Mouse (Mus musculus) hindbrain, embryonic 14.5 days (tissue): ENCODE data around the gene Olfr976. TPM values are rescaled to one million over a fixed set of nuclear protein-coding genes. Genes with fewer than 3 reads are reported as not detected.
A peak's percentile ranks its signal among the peaks of the same experiment; 100 is the strongest.
"Not testable (repeated sequence)": the region's sequence is repeated elsewhere in the genome, so short reads cannot be mapped to it uniquely, and the experiment has no call there.

ENCODE experiments used
- ATAC-seq: fragments of 200-750 bp; cut with Nextera tagmentation; 2 replicates; pipeline ENCODE4 v1.8.0; 2017; ENCODE audit warnings: moderate number of reproducible peaks, mild to moderate bottlenecking, moderate TSS enrichment, moderate library complexity; ENCODE audit not compliant: low FRiP score
- DNase-seq: peaks from one replicate; pipeline ENCODE4 v3.0.0-alpha.2; 2015; ENCODE audit warnings: low spot score
- H3K27ac ChIP-seq: fragments of 300-500 bp; sonication (generic); 2 replicates; pipeline ENCODE4 v1.5.1; 2014; ENCODE audit warnings: mild to moderate bottlenecking, moderate library complexity
- H3K27me3 ChIP-seq: fragments of 300-500 bp; sonication (generic); 2 replicates; pipeline ENCODE4 v1.6.1; 2014; ENCODE audit warnings: mild to moderate bottlenecking, low read length, mixed read lengths; ENCODE audit not compliant: control insufficient read depth, insufficient read depth
- H3K36me3 ChIP-seq: fragments of 300-500 bp; sonication (generic); replicated peaks from 2 replicates; pipeline ENCODE4 v1.6.1; 2014; ENCODE audit not compliant: control insufficient read depth, insufficient read depth
- H3K4me1 ChIP-seq: fragments of 300-500 bp; sonication (generic); replicated peaks from 2 replicates; pipeline ENCODE4 v1.6.1; 2014; ENCODE audit warnings: antibody characterized with exemption, low read length, mixed read lengths; ENCODE audit not compliant: control insufficient read depth, insufficient read depth
- H3K4me2 ChIP-seq: fragments of 300-500 bp; sonication (generic); replicated peaks from 2 replicates; pipeline ENCODE4 v1.6.1; 2014; ENCODE audit warnings: mild to moderate bottlenecking, moderate library complexity
- H3K4me3 ChIP-seq: fragments of 300-500 bp; sonication (generic); replicated peaks from 2 replicates; pipeline ENCODE4 v1.5.1; 2014; ENCODE audit warnings: mild to moderate bottlenecking, low read length
- H3K9ac ChIP-seq: fragments of 300-500 bp; sonication (generic); 2 replicates; pipeline ENCODE4 v1.6.1; 2014
- H3K9me3 ChIP-seq: fragments of 300-500 bp; sonication (generic); 2 replicates; pipeline ENCODE4 v1.6.1; 2016; ENCODE audit warnings: low read length; ENCODE audit not compliant: control insufficient read depth
- WGBS: fragments of 180-500 bp; shearing (Covaris S2); extraction: QIAGEN DNeasy Blood & Tissue Kit; methylation state at CpG from one replicate; pipeline ENCODE4 v1.1.7; 2014; 5-methylcytosine and 5-hydroxymethylcytosine counted together
- polyA plus RNA-seq: library from polyadenylated mRNA; unstranded; fragments of >200 nt; fragmentation: Nextera tagmentation; extraction: Ambion mirVana; gene quantifications from 2 replicates; pipeline ENCODE4 v1.2.1, GENCODE M21; 2014

The Olfr976 gene
- not detected in 2 replicates for polyA plus RNA-seq

- not testable (repeated sequence) for H3K27ac ChIP-seq, H3K36me3 ChIP-seq, DNase-seq, H3K4me2 ChIP-seq, H3K9me3 ChIP-seq, ATAC-seq, H3K4me1 ChIP-seq, H3K9ac ChIP-seq, H3K4me3 ChIP-seq, H3K27me3 ChIP-seq
- 87% methylated on average over 6 of the region's 9 CpGs for WGBS
These were observed at the start of gene Olfr976 for GRCm38 (mm10) chr9:39961033-39961432. Gene Olfr976, minus strand, starts transcription at chr9:39961133.

- 90% methylated on average over 1 of the region's 1 CpGs for WGBS
- Histone ChIP-seq H3K27ac (no peak within 1 kb of the TSS), H3K9ac (no peak within 1 kb of the TSS), H3K9me3 (no peaks in the 10 kb centered on the region), H3K4me2 (no peak within 1 kb of the TSS), H3K27me3 (no peaks in the 10 kb centered on the region), H3K36me3 (no peaks in the 10 kb centered on the region), H3K4me3 (no peak within 1 kb of the TSS), H3K4me1 (no peaks in the 10 kb centered on the region)
- ATAC-seq (no peak), DNase-seq (no peak)
These were observed 48.5 kb upstream of the Olfr976 start, which contains the start of gene Olfr980 for GRCm38 (mm10) chr9:40009482-40009881. Gene Olfr980, minus strand, starts transcription at chr9:40009582.

- ATAC-seq = no peak
- 97% methylated on average over 1 of the region's 1 CpGs for WGBS
- no peaks in the 10 kb centered on the region for H3K4me1 ChIP-seq
These were observed 42.4 kb upstream of the Olfr976 start, which contains the start of gene Olfr979 for GRCm38 (mm10) chr9:40003365-40003764. Gene Olfr979, minus strand, starts transcription at chr9:40003465.

GRCm38 (mm10) chr9:39991813-39992212 is 30.9 kb upstream of the Olfr976 start, which contains the start of gene Olfr978:
Gene Olfr978, plus strand, starts transcription at chr9:39992113.
- WGBS = 88% methylated on average over 2 of the region's 2 CpGs
- Histone ChIP-seq H3K9me3 (no peaks in the 10 kb centered on the region), H3K27ac (no peak within 1 kb of the TSS), H3K4me1 (no peaks in the 10 kb centered on the region), H3K4me3 (no peak within 1 kb of the TSS), H3K9ac (no peak within 1 kb of the TSS), H3K4me2 (no peak within 1 kb of the TSS), H3K27me3 (no peaks in the 10 kb centered on the region), H3K36me3 (no peaks in the 10 kb centered on the region)
- ATAC-seq = no peak
- DNase-seq = no peak

More at GRCm38 (mm10) chr9:40003365-40003764, 42.4 kb upstream of the Olfr976 start, which contains the start of gene Olfr979:
- Histone ChIP-seq H3K27ac (no peak within 1 kb of the TSS), H3K9me3 (no peaks in the 10 kb centered on the region), H3K4me3 (no peak within 1 kb of the TSS), H3K4me2 (no peak within 1 kb of the TSS), H3K36me3 (no peaks in the 10 kb centered on the region), H3K27me3 (no peaks in the 10 kb centered on the region), H3K9ac (no peak within 1 kb of the TSS)
- no peak for DNase-seq

- H3K9ac ChIP-seq, DNase-seq, H3K9me3 ChIP-seq, H3K27me3 ChIP-seq, H3K36me3 ChIP-seq, H3K27ac ChIP-seq, H3K4me2 ChIP-seq, ATAC-seq, H3K4me1 ChIP-seq, H3K4me3 ChIP-seq: not testable (repeated sequence)
- 100% methylated on average over 1 of the region's 1 CpGs for WGBS
These were observed 15.7 kb upstream of the Olfr976 start for GRCm38 (mm10) chr9:39976581-39977145.

GRCm38 (mm10) chr9:39951946-39952345 is 9.0 kb downstream of the Olfr976 start, which contains the start of gene Olfr975:
Gene Olfr975, minus strand, starts transcription at chr9:39952046.
- H3K9ac ChIP-seq = no peak within 1 kb of the TSS
- DNase-seq (no peak), ATAC-seq (no peak)
- H3K9me3 ChIP-seq = no peaks in the 10 kb centered on the region
- no peaks in the 10 kb centered on the region for H3K4me1 ChIP-seq
- H3K36me3 ChIP-seq = no peaks in the 10 kb centered on the region
- WGBS = 70% methylated on average over 1 of the region's 1 CpGs
- H3K4me3 ChIP-seq = no peak within 1 kb of the TSS
- no peaks in the 10 kb centered on the region for H3K27me3 ChIP-seq
- H3K27ac ChIP-seq = no peak within 1 kb of the TSS
- no peak within 1 kb of the TSS for H3K4me2 ChIP-seq

GRCm38 (mm10) chr9:39937201-39937600 is 23.7 kb downstream of the Olfr976 start, which contains the start of gene Olfr974:
Gene Olfr974, plus strand, starts transcription at chr9:39937501.
- DNase-seq (no peak), ATAC-seq (no peak)
- no peak within 1 kb of the TSS for H3K4me3 ChIP-seq
- 95% methylated on average over 1 of the region's 1 CpGs for WGBS
- no peaks in the 10 kb centered on the region for H3K4me1 ChIP-seq
- no peaks in the 10 kb centered on the region for H3K27me3 ChIP-seq
- H3K4me2 ChIP-seq = no peak within 1 kb of the TSS
- peaks cover 4% of the 10 kb centered on the region; the same call in 1 of the 2 replicates for H3K9me3 ChIP-seq
- no peak within 1 kb of the TSS for H3K27ac ChIP-seq
- no peak within 1 kb of the TSS for H3K9ac ChIP-seq
- H3K36me3 ChIP-seq = no peaks in the 10 kb centered on the region

GRCm38 (mm10) chr9:39928837-39929236 is 32.1 kb downstream of the Olfr976 start:
- DNase-seq, H3K9ac ChIP-seq, H3K4me1 ChIP-seq, H3K27me3 ChIP-seq, H3K4me3 ChIP-seq, H3K27ac ChIP-seq, H3K36me3 ChIP-seq, H3K4me2 ChIP-seq, H3K9me3 ChIP-seq, ATAC-seq: not testable (repeated sequence)
- WGBS = 34% methylated on average over 1 of the region's 1 CpGs

- not testable (repeated sequence) for H3K4me1 ChIP-seq, DNase-seq, H3K36me3 ChIP-seq, H3K27me3 ChIP-seq, H3K9ac ChIP-seq, H3K4me2 ChIP-seq, H3K9me3 ChIP-seq, H3K27ac ChIP-seq, H3K4me3 ChIP-seq
- no CpG with 5 or more reads among the region's 4 CpGs for WGBS
- ATAC-seq = peak; percentile 91
These were observed 32.7 kb downstream of the Olfr976 start for GRCm38 (mm10) chr9:39927975-39928836.
